Mouse (Mus musculus) R1 (cell line): ENCODE results near the gene Hilpda.
A peak's percentile ranks its signal among the peaks of the same experiment; 100 is the strongest.

Experiments
- DNase-seq: peaks from one replicate; pipeline ENCODE4 v3.0.0-alpha.2; 2018; ENCODE audit warnings: low read depth, low spot score

The Hilpda gene

DNA sequence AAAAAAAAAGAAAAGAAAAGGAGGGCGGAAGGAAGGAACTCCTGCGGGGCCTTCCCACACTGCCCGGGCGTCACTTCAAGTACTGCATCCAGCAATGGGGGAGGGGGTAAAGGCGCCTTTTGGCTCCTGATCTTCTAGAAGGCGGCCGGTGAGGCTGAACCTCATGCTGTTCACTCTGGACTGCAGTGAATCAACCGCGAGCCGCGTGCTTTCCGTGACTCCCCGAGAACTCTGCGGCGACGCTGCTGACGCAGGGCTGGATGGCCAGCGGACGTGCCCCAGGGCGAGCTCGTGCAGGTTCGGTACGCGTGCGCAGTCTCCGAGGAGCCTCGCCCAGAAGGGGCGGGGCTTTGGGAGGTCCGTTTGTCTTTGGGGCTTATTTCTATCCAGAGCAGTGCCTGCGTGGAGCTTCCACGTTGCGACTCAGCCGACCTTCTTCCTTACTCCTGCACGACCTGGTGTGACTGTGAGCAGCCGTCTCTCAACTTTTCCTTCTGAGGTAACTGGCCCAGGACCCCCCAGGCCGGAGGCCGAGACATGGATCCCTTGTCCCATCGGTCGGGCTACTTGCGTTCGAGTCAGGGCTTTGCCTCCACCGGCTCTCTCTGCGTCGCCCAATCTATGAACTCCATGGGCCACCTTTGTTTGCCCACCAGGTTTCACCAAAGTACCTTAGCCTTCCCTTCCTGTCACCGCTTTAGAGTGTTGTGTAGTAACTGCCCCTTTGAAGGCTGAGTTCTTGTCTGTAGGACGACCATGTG is at the start of gene Hilpda:
Gene Hilpda, plus strand, starts transcription at position 177 of the 761 bp plus-strand sequence.
- DNase-seq = peak; percentile 95

- no peak for DNase-seq
Measured at GRCm38 (mm10) chr6:29229265-29229913, 42.9 kb upstream of the Hilpda start.

GRCm38 (mm10) chr6:29230386-29230785 is 41.9 kb upstream of the Hilpda start:
- peak; percentile 62 for DNase-seq

DNA sequence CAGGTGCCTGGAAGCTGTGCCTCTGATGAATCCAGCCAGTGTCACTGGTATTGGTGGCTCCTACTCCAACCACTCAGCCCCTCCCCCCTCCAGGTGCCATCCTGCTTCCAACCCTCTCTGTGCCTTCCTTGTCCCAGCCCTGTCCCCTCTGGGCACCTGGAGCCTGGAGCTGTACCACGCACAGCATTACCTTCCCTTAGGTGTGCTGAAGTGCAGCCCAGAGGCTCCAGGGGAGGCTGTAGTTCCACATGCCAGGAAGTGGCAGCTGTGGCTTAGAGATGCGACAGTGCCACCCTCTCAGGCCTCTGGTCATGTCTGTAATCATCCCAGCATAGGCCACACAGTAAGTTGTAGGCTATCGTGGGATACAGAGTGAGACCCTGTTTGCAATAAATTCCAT is 40.5 kb upstream of the Hilpda start:
- DNase-seq = no peak

- DNase-seq = no peak
Measured at GRCm38 (mm10) chr6:29232321-29232720, 40.0 kb upstream of the Hilpda start.

- no peak for DNase-seq
Measured at GRCm38 (mm10) chr6:29233710-29234109, 38.6 kb upstream of the Hilpda start.

- DNase-seq = peak; percentile 73
Measured at GRCm38 (mm10) chr6:29234272-29234671, 38.0 kb upstream of the Hilpda start.

DNA sequence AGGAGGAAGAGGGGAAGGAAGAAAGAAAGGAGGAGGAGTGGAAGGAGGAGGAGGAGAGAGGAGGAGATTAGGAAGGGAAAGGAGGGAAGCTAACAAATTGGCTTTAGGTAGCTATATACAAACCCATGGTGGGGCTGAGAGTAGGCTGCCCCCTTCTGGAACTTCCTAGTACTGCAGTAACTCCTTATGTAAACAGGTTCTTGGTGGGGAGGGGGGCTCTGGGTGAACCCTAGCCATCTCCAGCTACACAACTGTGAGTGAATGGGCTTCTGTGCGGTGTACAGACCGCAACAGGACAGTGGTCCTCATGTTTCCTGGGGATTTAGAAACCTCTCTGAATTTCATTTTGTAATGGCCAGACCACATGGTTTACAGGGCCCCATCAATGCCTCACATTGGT is 31.5 kb upstream of the Hilpda start:
- peak; percentile 82 for DNase-seq

- DNase-seq = peak; percentile 58
Measured at GRCm38 (mm10) chr6:29241697-29242096, 30.6 kb upstream of the Hilpda start.

DNA sequence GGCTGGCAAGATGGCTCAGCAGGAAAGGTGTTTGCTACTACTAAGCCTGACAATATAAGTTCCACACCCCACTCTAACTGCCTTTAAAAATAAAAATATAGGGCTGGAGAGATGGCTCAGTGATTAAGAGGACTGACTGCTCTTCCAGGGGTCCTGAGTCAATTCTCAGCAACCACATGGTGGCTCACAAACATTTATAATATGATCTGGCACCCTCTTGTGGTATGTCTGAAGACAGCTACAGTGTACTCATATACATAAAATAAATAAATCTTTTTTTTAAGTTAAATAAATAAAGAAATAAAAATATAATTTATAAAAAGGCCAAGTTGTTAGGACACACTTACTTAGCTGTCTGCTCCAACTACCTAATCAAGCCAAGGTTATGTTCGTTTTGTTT is 30.0 kb upstream of the Hilpda start:
- peak; percentile 61 for DNase-seq

- DNase-seq = peak; percentile 82
Measured at GRCm38 (mm10) chr6:29245272-29246120, 26.8 kb upstream of the Hilpda start.

DNA sequence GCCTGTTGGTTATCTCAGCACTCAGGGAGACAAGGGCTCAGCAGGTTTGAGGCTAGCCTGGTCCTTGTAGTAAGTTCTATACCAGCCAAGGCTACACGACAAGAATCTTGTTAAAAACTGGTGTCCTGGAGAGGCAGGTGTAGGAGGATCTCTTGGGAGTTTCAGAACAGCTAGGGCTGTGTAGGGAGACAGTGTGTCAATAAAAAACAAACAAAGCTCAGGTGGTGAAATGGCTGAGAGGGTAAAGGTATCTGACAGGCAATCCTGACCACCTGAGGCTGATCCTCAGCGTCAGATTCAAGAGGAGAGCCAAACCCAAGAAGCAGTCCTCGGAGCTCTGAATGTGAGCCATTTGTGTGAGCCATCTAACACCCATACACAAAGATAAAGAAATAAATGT is 26.1 kb upstream of the Hilpda start:
- DNase-seq = no peak

GRCm38 (mm10) chr6:29246585-29246984 is 25.7 kb upstream of the Hilpda start:
- no peak for DNase-seq

GRCm38 (mm10) chr6:29247072-29247471 is 25.2 kb upstream of the Hilpda start:
- no peak for DNase-seq

DNA sequence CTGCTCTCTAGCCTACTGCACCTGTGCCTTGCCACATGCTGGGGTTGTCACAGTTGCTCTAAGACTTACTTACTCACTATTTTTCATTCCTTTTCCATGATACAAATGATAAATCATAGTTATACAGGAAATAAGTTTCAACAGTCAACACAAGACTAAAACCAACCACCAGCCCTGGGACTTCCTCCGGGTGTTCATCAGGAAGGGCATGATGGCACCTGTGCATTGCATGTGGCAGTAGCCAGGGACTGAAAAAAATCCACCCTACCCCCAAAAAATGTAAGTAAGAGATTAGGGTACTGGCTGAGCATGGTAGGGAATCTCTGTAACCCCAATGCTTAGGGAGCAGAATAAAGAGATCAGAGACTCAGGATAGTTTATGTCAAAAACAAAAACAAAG is 12.9 kb upstream of the Hilpda start:
- no peak for DNase-seq

DNA sequence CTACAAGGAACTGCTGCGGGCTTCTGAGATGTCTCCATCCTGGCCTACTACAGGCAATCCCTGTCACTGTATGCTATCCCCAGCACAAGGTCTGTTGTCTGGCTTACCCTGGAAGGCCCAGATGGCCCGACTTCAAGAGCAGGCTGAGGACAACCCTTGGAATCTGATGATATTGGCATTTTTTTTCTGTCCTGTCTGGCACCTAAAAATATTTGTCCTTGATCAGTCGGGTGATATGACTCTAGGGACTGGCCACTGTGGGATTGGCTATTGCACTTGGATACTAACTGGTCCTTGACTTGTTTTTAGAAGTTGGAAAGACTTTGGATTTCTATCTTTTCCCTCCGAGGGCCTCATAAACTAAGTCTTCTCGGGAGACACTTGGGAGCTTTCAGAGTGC is 10.5 kb upstream of the Hilpda start:
- DNase-seq = no peak

DNA sequence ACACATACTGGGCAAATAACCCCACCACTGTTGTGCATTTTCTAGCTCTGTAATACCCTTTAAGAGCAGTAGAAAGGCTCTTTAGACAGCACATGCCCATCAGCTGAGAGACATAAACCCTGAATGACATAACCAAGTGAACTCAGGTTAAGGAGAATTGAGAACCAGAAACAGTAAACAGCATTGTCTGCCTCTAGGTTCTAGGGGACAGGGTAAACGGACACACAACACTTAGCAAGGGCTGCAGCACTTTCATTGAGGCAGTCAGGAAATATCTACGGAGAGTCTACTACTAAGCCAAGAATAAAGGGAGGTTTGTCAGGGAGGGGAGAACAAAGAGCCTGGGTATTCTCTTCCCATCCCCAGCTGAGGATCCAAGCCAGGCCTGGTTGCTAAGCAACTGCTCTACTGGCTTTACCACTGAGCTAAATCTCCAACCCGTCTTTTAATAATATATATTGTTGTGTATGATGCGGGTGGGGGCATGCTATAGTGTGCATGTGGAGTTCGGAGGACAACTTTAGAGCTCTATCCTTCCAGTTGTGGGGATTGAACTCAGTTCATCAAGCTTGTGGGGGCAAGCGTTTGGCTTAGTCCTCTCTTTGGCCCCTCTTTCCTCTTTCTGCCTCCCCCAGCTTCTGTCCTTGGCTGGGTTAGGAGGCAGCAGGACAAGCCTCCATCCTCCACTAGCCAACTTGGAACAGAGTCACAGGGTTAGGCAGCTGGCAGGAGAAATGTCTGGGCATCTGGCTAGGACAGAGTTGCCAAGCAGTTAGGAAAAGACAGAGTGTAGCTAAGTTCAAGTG is 8.4 kb upstream of the Hilpda start:
- peak; percentile 66 for DNase-seq

DNA sequence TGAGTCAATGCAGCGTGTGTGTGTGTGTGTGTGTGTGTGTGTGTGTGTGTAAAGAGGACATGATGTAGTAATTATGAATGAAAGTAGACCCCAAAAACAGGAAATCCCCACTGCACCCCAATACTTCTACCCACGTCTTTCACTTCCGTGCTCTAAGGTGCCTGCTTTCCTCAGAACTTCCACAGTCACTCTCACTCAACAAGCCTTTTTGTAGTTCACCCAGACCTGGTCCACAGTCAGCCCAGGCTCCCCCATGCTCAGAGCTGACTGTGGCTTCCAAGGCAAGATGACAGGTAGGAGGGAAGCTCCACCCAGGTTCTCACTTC is 7.9 kb upstream of the Hilpda start:
- no peak for DNase-seq

GRCm38 (mm10) chr6:29266936-29267335 is 5.4 kb upstream of the Hilpda start:
- no peak for DNase-seq

DNA sequence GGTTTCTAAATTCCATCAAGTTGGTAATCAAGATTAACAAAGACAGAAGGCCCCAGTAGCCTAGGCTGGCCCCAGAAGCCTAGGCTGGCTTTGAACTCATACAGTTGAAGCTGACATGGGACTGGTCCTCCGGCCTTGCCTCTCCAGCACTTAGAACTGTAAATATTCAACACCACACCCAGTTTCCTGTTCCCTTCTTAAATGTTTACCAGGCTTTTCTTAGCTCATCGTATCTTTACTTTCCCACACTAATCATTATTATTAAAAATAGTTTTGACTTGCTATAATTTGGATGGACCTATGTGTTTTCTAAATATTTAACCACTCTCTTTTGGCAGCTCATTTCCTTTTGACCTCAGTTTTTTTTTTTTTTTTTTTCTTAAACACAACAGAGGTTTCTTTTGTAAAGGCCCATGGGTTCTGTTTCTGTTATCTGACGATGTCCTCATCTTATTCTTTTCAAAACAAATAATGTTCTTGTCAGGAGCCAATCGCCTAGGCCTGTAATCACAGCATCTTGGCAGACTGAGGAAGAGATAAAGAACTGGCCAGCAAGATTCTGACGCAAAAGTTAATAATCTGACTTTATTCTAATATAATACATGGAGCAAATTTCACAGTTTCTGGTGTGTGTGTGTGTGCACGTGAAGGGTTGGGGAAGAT is 3.2 kb upstream of the Hilpda start:
- no peak for DNase-seq

- DNase-seq = peak; percentile 39
Measured at GRCm38 (mm10) chr6:29270961-29271360, 1.3 kb upstream of the Hilpda start.
